Mouse (Mus musculus): ENCODE data around the gene Rerg.

Rerg gene

GRCm38 (mm10) chr6:137135506-137136391 lies 34.5 kb downstream of the Rerg start:
- no peak for DNase-seq (ENCODE audit: low read depth, low spot score)

DNA sequence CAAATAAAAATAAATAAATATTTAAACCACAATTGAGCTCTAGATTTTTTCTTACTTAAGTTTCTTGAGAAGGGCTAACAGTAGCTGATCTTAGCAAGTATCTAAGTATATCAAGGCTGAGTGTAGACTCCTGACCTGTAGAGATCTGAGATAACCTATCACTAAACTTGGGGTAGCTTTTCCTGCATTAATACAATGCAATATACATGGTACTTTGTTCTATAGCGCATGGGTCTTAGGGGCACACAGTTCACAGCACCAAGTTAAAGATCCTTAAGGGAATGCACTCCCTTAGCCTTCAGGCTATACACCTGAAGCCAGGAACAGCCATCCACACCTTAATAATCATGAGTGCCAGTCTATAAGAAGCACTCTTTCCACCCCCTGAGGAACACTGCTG lies 38.5 kb downstream of the Rerg start:
- no peak for DNase-seq (ENCODE audit: low read depth, low spot score)

DNA sequence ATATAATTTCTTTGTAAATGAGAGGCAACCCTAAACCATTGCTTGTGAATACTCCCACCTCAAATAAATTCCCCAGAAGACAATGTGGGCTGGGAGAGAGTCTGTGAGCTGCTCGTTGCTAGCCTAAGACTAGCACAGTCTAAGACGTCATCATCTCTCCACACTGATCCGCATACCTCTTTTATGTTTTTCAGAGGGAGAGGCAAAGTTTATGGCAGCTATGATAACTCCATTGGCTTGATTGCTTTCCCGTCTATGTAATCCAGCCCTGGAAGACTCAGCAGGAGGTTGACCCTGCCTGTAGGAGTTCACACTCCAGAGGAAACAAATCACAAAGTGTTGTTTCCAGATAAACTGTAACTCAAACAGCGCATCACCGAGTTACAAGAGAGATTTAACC lies 38.9 kb downstream of the Rerg start:
- DNase-seq (ENCODE audit: low read depth, low spot score), result no peak

- DNase-seq (ENCODE audit: low read depth, low spot score), result no peak
Observed at GRCm38 (mm10) chr6:137126861-137127260, 43.4 kb downstream of the Rerg start.

DNA sequence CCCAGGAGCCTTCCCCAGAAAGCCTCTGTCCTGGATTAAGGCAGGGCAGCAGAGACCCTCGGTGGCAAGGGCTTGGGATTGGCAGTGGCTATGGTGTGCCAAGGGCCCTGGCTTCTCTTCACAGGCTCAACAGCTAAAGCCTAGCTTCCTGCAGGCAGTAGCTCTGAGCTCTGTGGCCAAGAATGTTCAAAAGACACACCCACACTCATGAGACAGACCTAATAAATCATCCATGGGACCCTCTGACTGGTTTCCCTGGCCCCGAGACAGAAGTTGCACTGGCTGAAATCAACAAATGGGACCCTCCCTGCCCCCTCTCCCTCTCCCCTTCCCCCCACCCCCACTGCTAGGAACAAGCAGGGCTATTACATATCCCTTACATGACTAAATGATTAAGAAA lies 44.1 kb downstream of the Rerg start:
- no peak for DNase-seq (ENCODE audit: low read depth, low spot score)

GRCm38 (mm10) chr6:137125433-137125832 lies 44.9 kb downstream of the Rerg start:
- no peak for DNase-seq (ENCODE audit: low read depth, low spot score)

DNA sequence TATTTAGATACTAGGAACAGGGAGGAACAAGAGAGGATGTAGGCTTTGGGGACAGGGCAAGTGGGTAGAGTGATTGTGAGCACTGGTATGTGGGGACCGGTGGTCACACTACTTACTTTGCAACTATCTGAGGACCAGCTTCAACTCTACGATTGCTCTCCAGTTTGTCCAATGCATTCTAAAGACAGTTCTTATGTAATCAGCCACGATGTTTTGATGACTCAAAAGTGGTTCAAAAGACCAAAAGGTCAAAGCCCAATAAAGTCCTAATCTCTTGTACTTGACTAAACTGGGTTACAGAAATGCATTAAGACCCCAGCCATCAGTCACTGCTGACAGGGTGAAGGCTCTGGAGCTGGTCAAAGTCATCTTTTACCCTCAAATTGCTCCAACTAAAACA lies 45.3 kb downstream of the Rerg start:
- no peak for DNase-seq (ENCODE audit: low read depth, low spot score)

DNA sequence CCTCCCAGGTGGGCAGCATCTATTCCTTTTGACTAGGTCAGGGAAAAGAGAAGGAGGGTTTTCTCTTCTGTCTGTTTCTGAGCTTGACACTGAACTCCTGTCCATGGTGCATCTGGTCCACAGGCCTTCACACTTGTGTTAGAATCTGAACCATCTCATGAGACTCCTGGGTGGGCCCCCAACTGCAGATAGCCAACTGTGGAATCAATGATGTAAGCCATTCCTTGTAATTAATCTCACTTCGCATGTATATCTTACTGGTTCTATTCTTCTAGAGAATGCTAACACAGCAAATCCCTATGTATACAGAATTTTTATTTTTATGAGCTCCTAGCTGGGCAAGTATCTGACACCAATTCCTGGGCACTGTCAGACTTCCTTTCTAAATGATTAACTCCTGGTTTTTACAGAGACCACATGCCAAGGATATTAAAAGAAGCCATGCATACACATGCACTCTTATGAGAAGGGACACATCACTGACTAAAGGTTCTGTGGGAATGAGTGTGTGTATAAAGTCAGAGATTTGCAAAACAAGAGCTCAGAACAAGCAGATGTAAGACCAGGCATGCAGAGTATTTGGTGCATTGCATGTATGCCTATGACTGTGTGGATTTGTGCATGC lies 53.3 kb downstream of the Rerg start:
- DNase-seq (ENCODE audit: low read depth, low spot score), result no peak

DNA sequence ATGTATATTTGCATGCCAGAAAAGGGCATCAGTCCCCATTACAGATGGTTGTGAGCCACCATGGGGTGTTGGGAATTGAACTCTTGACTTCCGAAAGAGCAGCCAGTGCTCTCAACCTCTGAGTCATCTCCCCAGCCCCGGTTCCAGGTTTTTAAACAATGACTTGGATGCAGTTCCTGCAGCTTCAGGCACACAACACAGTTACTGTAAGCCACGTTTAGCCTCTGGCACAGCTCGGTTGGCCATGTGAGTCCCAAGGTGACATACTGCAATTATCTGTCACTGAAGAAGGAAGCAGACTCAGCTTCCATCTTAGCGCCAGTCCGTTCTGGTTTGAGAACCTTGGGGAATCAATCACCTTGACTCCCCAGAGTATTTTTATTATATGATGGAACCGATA lies 55.4 kb downstream of the Rerg start:
- no peak for DNase-seq (ENCODE audit: low read depth, low spot score)

DNA sequence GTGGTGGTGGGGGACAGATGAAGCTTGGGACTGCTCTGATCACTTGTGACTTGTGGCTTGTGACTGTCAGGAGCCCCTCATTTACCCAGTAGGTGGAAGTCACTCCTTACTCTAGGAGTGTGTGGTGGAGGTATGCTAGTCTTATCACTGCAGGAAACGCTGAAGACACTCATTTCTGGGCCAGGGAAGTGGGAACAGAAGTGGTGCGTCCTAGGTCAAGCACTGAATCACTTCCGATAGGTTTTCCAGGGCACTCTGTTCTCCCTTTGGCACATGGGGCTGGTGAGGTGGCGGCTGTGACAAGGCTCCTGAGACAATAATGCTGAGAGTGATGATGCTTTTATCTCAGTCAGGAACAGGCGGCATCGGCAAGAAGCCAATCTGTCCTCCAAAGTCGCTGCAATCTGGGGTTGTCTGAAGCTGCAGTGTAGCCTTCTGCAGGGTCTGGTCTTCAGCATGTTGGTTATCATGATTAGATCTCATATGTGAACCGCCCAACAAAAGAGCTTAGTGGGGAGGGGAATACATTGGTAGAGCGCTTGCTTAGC lies 59.0 kb downstream of the Rerg start:
- no peak for DNase-seq (ENCODE audit: low read depth, low spot score)

DNA sequence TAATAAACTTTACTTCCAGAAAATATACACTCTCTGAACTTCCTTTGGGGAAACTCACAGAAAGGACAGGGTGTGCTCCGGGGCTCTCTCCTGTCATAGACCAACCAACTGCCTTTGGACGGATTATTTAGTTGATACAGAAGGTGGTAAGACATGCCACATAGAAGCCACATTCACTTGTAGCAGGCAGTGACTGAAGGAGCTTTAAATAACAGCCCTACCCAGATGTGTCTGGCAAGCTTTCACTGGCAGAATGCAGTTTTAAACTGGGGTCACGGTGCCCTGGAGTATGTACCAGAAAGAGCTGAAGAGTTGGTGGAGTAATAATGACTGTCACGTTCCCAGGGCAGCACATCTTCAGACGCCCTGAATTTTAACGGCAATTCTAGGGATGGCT lies 59.5 kb downstream of the Rerg start:
- no peak for DNase-seq (ENCODE audit: low read depth, low spot score)

DNA sequence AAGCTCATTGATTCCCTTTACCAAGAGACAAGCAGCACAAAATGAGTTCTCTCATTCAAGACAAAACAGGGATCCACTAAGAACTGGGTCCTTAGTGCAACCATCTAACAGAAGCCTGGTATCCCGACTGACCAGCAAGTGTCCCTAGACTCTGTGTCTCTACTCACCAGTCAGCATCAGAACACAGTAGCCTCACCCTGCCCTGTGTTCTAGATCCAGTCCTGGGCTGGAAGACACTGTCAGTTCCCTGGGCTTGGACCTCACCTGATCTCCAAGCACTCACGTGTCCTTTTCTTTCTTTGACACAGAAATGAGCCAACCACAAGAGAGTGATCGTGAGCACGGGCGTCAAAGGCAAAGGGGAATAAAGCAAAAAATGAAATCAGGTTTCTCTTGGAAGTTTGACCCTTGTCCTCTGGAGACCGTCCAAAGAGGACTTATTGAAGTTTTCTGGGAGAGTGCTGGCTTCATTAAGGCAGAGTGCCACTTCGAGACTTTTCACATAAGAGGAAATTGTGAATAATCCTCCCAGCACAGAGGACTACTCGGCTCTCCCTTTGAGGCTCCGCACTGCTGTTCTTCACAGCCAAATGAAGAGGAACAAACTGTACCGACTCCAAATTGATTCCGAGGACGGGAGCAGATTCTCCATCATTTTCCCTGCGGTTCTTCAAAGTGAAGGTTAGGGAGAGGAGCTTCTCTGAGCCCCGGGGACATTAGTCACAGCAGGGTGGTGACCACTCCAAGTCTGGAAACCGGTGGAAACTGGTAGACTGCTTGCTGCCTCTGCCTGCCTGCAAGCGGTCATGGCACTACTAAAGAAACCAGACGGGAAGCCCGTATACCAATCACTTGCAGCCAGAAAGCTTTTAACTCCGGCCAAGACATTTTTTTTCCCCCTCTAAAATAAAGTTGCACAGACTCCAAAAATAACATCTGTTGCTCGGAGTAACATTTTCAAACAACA lies 60.2 kb downstream of the Rerg start:
- DNase-seq (ENCODE audit: low read depth, low spot score), result no peak

DNA sequence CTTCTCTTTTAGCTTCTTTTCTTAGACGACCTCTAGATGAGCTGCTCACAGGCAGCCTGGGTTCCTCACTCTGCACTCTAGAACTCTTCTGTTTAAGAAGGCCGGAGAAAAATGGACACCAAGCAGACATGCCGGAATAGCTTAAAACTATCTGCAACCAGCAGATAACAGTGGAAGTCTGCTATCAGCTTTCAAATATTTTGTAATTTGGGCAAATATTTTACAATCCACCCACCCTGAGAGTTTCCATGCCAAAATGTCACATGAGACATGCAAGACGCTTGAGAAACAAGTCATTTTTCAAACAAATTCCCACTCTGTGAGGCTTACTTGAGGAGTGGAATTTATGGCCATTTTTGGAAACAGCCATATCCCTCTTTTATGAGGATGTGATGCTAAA lies 65.0 kb downstream of the Rerg start:
- DNase-seq (ENCODE audit: low read depth, low spot score), result no peak

- DNase-seq (ENCODE audit: low read depth, low spot score), result no peak
Observed at GRCm38 (mm10) chr6:137102662-137103179, 67.6 kb downstream of the Rerg start.

DNA sequence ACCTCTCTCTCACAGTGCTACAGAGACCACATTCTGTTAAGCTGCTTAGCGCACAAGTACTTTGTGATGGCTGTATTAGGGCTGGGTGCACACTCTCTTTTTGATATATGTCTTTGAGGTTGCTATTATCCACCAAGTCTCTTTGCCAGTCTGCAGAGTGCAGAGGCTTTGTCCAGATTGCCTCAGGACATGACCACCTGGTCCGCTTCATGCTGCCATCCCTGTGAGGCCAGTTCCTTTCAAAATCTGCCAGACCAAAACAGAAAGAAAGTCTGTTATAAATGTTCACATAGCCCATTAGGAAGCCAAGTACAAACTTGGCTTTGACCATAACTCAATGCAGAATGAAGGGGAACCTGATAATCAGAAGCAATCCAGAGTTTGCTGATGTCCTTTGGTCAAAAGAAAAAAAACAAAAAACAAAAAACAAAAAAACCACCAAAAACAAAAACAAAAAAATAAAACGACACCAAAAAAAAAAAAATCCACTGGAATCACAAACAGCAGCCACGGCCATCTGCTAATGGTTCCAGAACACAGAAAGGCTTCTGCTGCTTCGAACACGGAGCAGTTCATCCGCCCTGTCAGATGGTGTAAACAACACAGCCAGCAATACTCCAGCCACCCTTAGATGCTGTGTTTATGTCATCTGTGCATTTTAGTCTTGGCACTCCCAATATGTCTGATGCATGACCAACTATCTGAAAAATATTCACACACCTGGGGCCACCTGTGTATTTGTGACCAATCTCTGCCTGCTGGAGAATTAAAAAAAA lies 68.2 kb downstream of the Rerg start:
- DNase-seq (ENCODE audit: low read depth, low spot score), result no peak

DNA sequence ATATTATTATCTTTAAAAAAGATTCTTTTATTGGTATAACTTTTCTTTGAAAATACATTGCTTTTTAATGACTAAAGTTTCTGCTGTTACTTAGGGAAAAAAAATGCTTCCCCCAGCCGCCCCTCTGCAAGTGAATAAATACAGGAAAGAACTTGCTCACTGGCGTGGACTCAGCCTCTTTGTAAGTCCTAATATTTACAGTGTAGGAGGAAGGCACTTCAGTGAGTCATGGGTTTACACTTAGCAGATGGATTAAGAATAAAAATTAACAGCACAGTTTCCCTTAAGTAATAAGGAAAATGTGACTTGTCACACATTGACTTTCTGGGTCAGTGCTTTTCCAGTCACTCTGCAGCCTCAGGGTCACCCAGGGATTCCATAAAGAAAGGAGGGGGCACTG lies 70.0 kb downstream of the Rerg start:
- no peak for DNase-seq (ENCODE audit: low read depth, low spot score)

GRCm38 (mm10) chr6:137098232-137099191 lies 71.8 kb downstream of the Rerg start:
- no peak for DNase-seq (ENCODE audit: low read depth, low spot score)

GRCm38 (mm10) chr6:137094475-137094874 lies 75.8 kb downstream of the Rerg start:
- no peak for DNase-seq (ENCODE audit: low read depth, low spot score)

DNA sequence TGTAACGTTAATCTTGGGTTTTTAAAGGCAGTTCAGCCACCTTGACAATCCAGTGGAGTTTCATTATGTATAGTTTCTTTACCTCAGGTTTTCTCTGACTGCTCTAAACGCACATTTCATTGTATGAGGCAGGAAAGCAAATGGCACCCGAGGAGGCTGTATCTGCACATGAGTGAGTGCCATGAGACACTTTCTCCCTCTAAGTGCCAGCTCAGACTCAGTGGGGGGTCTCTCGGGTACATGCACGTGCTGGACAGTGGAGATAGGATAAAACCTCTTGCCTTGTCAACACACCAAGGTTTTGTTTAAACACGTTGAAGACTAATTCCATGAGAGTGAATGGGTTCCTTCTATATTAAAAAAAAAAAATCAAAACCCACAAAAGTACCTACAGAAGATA lies 81.8 kb downstream of the Rerg start:
- DNase-seq (ENCODE audit: low read depth, low spot score), result no peak

DNA sequence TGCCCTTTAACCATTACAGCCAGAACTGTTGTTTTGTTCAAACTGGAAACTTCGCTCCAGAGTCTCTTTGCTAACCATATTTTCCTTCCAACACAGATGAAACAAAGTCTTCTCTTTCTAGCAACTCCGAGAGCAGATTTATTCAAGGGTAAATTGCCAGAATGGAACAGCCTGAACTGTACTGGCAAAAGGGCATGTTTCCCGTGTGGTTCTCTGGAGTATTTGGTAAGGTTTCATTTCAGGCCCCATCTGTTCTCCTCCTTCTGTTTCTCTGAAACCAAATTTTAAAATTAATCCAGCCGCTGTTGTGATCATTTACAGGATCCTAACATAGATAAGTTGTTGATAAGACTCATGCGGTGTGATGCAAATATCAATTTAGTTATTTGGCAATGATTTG lies 82.3 kb downstream of the Rerg start:
- DNase-seq (ENCODE audit: low read depth, low spot score), result no peak

Data from CD4-positive helper T cell, adult 2 months (primary cell).